Mouse (Mus musculus) embryo, embryonic 10 days (tissue): ENCODE measurements at regions not wholly inside any gene's neighbourhood (a gene's known extent, or its start where the extent isn't known, plus 50 kb on each side); places are given as distances from the start of the nearest gene placed in this dataset.

Experiments
- DNase-seq: peaks from one replicate; pipeline ENCODE4 v3.0.0-alpha.2; 2015; ENCODE audit warnings: low spot score

DNA sequence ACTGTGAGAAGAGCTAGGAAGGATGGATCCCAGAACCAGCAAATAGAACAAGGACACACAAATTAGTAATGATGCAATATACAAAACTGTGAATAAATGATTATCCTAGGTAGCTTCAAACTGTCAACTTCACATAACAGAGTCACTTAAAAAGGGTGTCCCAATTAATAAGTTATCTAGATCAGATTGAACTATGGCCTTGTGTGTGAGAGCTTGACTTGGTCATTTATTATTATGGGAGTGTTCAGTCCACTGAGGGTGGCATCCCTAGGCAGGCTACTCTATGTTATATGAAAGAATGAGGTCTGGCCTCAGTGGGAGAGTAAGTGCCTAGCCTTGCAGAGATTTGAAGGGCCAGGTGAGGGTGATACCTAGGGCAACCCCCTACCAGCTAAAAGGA lies 104.4 kb upstream of the Chl1 start:
- no peak for DNase-seq

DNA sequence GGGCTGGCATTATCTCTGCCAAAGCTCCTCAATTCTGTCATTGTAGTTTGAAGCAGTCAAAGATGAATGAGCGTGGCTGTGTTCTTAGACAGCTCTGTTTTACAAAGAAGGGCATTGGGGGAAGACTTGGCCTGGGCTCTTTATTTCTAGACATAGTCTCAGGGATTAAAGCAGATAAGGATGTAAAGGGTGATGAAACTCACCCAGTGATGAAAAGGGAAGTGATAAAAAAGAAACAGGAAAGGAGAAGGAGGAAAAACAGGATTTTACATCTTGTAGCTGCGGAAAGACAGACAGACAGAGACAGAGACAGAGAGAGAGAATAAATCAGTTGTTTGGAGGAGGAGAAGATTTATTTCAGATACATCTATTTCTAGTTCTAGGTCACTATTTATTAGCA lies 95.5 kb upstream of the Chl1 start:
- DNase-seq: no peak

DNA sequence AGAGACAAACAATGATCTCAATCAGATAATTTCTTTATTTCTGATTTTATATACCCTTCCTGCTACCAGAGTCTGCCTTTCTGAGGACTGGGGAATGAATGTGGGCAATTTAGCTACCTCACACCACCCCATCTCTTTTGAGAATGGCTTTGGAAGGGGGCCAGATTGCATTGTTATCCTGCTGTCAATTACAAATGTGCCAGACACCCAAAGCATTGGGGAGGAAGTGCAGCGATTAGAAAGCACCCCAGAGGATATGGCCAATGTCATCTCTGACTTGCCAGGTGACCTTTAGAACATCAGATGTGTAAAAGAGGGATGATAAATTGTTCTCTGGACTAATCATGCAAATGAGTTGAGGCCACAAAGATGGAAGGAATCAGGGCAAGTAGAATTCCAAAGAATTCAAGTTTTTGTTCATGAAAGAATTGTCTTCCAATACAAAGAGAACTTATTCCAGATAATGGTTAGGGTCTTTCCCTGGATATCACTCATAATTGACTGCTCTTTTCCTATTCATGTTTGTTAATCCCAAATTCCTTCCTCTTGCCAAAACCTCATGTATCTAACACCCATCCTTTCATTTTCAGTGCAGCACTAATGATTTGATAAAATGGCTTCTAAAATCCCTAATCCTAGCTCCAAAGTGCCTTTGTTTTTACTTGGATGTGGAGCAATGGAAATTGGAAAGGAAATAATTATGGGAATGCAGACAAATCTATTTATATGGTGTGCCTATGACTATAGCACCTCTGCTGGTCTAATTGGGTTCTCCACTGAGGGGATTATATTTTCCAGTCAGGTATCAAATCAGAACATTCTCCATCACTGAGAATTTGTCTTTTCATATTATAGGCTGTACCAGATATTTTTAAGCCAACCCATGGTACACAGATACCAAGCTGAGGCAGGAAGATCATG lies 89.1 kb upstream of the Chl1 start:
- no peak for DNase-seq

DNA sequence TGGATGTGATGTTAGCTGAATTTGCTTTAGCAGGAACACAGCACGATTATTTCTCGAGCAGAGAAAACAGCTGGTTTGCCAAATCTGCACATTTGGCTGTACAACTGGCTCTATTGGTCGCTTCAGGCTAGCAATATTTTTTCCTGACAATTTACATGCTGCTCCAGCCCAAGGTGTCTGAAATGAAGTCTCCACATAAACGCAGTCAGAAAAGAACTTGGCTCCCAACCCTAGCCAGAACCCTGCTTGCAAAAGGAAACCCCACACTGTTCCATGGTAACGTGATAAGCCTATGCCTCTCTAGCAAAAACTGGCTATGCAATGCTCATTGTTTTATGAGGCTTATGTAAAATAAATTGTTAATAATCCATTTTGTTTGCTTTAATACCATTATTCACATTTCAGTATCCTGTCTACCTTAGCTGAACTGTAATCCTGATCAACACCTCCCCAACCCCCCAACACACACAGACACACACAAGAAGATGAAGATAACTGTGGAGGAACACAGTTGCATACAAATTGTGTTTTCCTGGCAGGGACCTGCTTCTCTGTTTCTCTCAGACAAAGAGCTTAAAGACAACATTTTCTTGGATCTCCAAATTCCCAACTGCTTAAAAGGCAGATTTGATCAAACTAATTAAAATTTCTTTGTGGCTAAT lies 79.3 kb upstream of the Chl1 start:
- DNase-seq: no peak

- no peak for DNase-seq
Observed at GRCm38 (mm10) chr6:103431595-103431957, 78.8 kb upstream of the Chl1 start.
